Mouse (Mus musculus): Measurements from ENCODE around the gene Mrpl44. TPM values are rescaled to one million over a fixed set of nuclear protein-coding genes. Genes with fewer than 3 reads are reported as not detected.

Gene Mrpl44
- 40.0 TPM for polyA plus RNA-seq (2021)

DNA sequence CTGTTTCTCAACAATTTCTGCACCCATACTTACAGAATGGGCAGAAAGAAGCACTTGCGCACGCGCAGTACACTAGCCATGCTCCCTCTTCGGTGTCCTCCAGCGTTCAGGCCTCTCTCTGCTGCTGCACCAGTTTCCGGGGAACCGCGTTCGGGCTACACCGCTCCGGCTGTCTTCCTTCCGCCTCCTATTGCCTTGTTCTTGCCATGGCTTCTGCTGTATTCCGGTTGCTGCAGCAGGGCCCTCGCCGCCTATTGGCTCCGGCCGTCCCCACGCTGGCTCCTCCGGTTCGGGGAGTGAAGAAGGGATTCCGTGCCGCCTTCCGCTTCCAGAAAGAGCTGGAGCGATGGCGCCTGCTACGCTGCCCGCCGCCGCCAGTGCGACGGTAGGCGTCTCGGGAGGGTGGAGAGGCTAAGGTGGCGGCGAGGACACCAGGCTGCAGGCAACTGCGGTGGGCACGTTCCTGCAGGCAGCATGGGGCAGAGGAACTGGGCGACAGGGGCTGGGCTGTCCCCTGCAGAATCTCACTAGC, at the start of gene Mrpl44, which contains the start of gene Wdfy1:
Gene Mrpl44 (plus strand): TSS at position 92 of the 532 bp plus-strand sequence.
Gene Wdfy1 (minus strand): TSS at position 217 of the 532 bp plus-strand sequence.
- DNase-seq (ENCODE audit: low read depth, low spot score) (peak; percentile 80), ATAC-seq (peak; percentile 97)
- H3K27me3 ChIP-seq = no peaks in the 10 kb centered on the region
- in situ Hi-C loops (cut with MboI; ENCODE audit: low pct_unique_long_range_greater_than_20kb) = no loop called here
- TF ChIP-seq CTCF (IDR thresholded peaks at IDR 0.05) = no peak
- ChIA-PET POLR2A (interaction anchor here (0.6 to 1.9 kb wide), 2 partner anchors 14 to 1055 kb away, joined by 3 to 4 read pairs; no protein-coding TSS in a partner anchor), CTCF (no interaction called here)

DNA sequence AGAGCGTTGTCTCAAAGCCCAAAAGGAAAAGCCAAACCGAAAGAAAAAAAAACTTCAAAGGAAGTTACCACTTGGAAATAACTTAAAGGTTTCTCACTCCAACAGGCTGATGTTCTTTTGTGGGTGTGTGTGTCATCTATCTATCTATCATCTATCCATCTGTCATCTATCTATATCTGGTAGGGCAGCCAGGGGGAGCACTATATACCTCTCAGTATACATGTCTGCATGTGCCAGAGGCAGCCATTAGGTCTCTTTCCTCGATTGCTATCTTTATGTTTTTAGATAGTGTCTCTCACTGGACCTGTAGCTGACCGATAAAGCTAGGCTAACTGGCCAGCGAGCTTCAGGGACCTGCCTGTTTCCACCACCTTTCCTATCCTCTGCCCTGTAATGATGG, 41.0 kb upstream of the Mrpl44 start:
- POLR2A ChIA-PET = no interaction called here
- no peak for TF ChIP-seq CTCF (IDR thresholded peaks at IDR 0.05)
- no peak for DNase-seq (ENCODE audit: low read depth, low spot score)
- CTCF ChIA-PET = no interaction called here
- no peaks in the 10 kb centered on the region for H3K27me3 ChIP-seq
- in situ Hi-C loops (cut with MboI; ENCODE audit: low pct_unique_long_range_greater_than_20kb) = no loop called here
- ATAC-seq = no peak

DNA sequence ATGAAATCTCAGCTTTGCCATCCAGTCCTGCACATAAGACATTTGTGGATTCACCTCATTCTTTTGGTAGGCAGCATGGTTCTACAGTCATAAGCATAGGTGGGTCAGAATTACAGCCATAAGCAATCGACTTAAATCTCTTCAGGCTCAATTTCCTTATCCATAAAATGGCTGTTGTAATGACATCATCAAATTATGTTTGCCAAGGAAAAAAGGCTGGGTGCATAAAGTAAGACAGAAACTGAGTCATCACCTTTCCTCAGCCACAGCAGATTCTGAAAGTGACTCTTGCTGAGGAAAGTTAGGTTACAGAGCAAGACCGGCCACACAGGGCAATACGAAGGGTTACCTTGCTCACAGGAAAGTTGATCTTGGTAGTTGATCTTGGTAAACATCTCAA, 39.4 kb upstream of the Mrpl44 start:
- ATAC-seq (no peak), DNase-seq (ENCODE audit: low read depth, low spot score) (no peak)
- ChIA-PET POLR2A (no interaction called here), CTCF (no interaction called here)
- no peaks in the 10 kb centered on the region for H3K27me3 ChIP-seq
- TF ChIP-seq CTCF (IDR thresholded peaks at IDR 0.05) = no peak
- in situ Hi-C loops (cut with MboI; ENCODE audit: low pct_unique_long_range_greater_than_20kb) = no loop called here

DNA sequence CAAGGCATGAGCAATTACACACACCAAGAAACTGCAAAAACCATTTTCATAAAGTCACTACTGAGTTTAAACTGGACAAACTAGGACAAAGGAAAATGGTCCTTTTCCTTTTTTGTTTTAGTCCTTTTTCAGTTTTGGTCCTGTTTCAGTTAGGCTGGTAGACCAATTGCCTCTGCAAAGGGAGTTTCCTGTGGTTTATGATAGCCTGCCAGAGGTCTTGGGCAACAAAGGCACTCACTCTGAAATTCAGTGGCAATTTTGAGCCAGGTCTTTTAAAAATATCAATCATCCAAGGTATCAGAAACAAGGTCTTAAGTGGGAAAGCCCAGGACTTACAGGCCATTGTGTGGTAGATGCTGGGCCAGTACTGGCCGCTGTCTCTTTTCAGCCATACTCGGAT, 36.1 kb upstream of the Mrpl44 start:
- H3K27me3 ChIP-seq = no peaks in the 10 kb centered on the region
- ChIA-PET POLR2A (no interaction called here), CTCF (interaction anchor here (1.3 kb wide), 1 partner anchor 18 kb away, joined by 4 read pairs; no protein-coding TSS in a partner anchor)
- DNase-seq (ENCODE audit: low read depth, low spot score) = no peak
- ATAC-seq = no peak
- TF ChIP-seq CTCF (IDR thresholded peaks at IDR 0.05) = no peak
- in situ Hi-C loops (cut with MboI; ENCODE audit: low pct_unique_long_range_greater_than_20kb) = no loop called here

GRCm38 (mm10) chr1:79741002-79741401, 34.8 kb upstream of the Mrpl44 start:
- H3K27me3 ChIP-seq = no peaks in the 10 kb centered on the region
- ATAC-seq = no peak
- ChIA-PET POLR2A (no interaction called here), CTCF (no interaction called here)
- no peak for TF ChIP-seq CTCF (IDR thresholded peaks at IDR 0.05)
- in situ Hi-C loops (cut with MboI; ENCODE audit: low pct_unique_long_range_greater_than_20kb) = no loop called here
- DNase-seq (ENCODE audit: low read depth, low spot score) = no peak

GRCm38 (mm10) chr1:79742949-79743348, 32.9 kb upstream of the Mrpl44 start:
- ATAC-seq = no peak
- in situ Hi-C loops (cut with MboI; ENCODE audit: low pct_unique_long_range_greater_than_20kb) = no loop called here
- no peak for TF ChIP-seq CTCF (IDR thresholded peaks at IDR 0.05)
- POLR2A ChIA-PET = no interaction called here
- CTCF ChIA-PET = no interaction called here
- no peak for DNase-seq (ENCODE audit: low read depth, low spot score)
- no peaks in the 10 kb centered on the region for H3K27me3 ChIP-seq

GRCm38 (mm10) chr1:79743385-79743784, 32.4 kb upstream of the Mrpl44 start:
- in situ Hi-C loops (cut with MboI; ENCODE audit: low pct_unique_long_range_greater_than_20kb) = no loop called here
- POLR2A ChIA-PET = no interaction called here
- ATAC-seq = no peak
- CTCF ChIA-PET = no interaction called here
- TF ChIP-seq CTCF (IDR thresholded peaks at IDR 0.05) = no peak
- no peaks in the 10 kb centered on the region for H3K27me3 ChIP-seq
- DNase-seq (ENCODE audit: low read depth, low spot score) = no peak

DNA sequence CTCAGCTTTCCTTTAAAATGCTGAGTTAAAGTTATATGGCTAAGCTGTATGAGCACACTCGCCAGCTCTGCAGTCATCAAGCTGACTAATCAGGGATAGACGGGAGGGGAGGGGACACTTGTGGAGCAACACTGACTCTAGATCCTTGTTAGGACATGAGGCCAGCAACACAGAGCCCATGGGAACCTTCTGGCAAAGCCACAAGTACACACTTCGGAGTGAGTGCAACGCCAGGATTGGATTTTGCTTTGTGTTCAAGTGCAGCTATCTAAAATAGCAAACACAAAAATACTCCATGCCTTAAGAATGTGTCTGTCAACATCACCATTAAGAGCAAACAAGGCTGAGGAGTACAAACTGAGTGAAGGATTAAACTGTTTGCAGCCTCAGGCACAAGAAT, 29.8 kb upstream of the Mrpl44 start:
- no peaks in the 10 kb centered on the region for H3K27me3 ChIP-seq
- DNase-seq (ENCODE audit: low read depth, low spot score) = no peak
- POLR2A ChIA-PET = interaction anchor here (1.1 kb wide), 1 partner anchor 10 kb away, joined by 6 read pairs; no protein-coding TSS in a partner anchor
- CTCF ChIA-PET = interaction anchor here (0.9 kb wide), 1 partner anchor 105 kb away, joined by 3 read pairs; no protein-coding TSS in a partner anchor
- no peak for ATAC-seq
- in situ Hi-C loops (cut with MboI; ENCODE audit: low pct_unique_long_range_greater_than_20kb) = no loop called here
- TF ChIP-seq CTCF (IDR thresholded peaks at IDR 0.05) = no peak

GRCm38 (mm10) chr1:79751186-79751585, 24.6 kb upstream of the Mrpl44 start:
- no peak for TF ChIP-seq CTCF (IDR thresholded peaks at IDR 0.05)
- POLR2A ChIA-PET = no interaction called here
- H3K27me3 ChIP-seq = no peaks in the 10 kb centered on the region
- ATAC-seq = no peak
- DNase-seq (ENCODE audit: low read depth, low spot score) = no peak
- CTCF ChIA-PET = no interaction called here
- in situ Hi-C loops (cut with MboI; ENCODE audit: low pct_unique_long_range_greater_than_20kb) = no loop called here

GRCm38 (mm10) chr1:79752015-79752695, 23.7 kb upstream of the Mrpl44 start:
- TF ChIP-seq CTCF (IDR thresholded peaks at IDR 0.05) = no peak
- ATAC-seq (no peak), DNase-seq (ENCODE audit: low read depth, low spot score) (no peak)
- ChIA-PET POLR2A (no interaction called here), CTCF (no interaction called here)
- in situ Hi-C loops (cut with MboI; ENCODE audit: low pct_unique_long_range_greater_than_20kb) = no loop called here
- no peaks in the 10 kb centered on the region for H3K27me3 ChIP-seq

GRCm38 (mm10) chr1:79752714-79753340, 23.0 kb upstream of the Mrpl44 start:
- H3K27me3 ChIP-seq = no peaks in the 10 kb centered on the region
- no peak for DNase-seq (ENCODE audit: low read depth, low spot score)
- ATAC-seq = no peak
- ChIA-PET CTCF (no interaction called here), POLR2A (no interaction called here)
- TF ChIP-seq CTCF (IDR thresholded peaks at IDR 0.05) = no peak
- in situ Hi-C loops (cut with MboI; ENCODE audit: low pct_unique_long_range_greater_than_20kb) = no loop called here

All from Patski (cell line).